Mouse (Mus musculus) heart, adult 2 months (tissue): ENCODE measurements around the gene 2610318N02Rik.
"Not testable (repeated sequence)": the region's sequence is repeated elsewhere in the genome, so short reads cannot be mapped to it uniquely, and the experiment has no call there.

Experiments
- CTCF ChIP-seq: fragments of 200-600 bp; IDR thresholded peaks from 2 replicates; pipeline ENCODE4 v1.8.1; 2022; ENCODE audit warnings: antibody characterized with exemption, mild to moderate bottlenecking, moderate library complexity
- EP300 ChIP-seq: fragments of 200-500 bp; IDR thresholded peaks from 2 replicates; pipeline ENCODE4 v1.6.1; 2011; ENCODE audit warnings: low read depth, low read length, control low read depth; ENCODE audit not compliant: insufficient read depth
- POLR2A ChIP-seq: fragments of 200-500 bp; IDR thresholded peaks from 2 replicates; pipeline ENCODE4 v1.6.1; 2011; ENCODE audit warnings: mild to moderate bottlenecking, low read depth, low read length, control low read depth; ENCODE audit not compliant: insufficient read depth

DNA sequence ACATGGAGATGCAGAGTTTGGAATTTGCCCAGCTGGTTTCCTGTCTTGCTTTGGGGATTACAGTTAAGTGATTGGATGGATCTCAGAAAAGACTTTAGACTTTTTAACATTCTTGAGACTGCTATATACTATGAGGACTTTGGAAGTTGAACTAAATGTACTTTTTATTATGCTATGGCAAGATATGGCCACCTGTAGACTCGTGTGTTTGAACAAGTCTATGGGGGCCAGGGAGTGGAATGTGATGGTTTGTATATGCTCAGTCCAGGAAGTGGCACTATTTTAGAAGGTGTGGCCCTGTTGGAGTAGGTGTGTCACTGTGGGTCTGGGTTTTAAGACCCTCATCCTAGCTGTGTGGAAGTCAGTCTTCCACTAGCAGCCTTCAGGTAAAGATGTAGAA lies 40.5 kb upstream of the 2610318N02Rik start:
- not testable (repeated sequence) for TF ChIP-seq CTCF, EP300, POLR2A
